Mouse (Mus musculus) CD4-positive naive resting alpha-beta T cell, adult 76 days (primary cell): ENCODE results near the gene Eppin. TPM values are rescaled to one million over a fixed set of nuclear protein-coding genes. Genes with fewer than 3 reads are reported as not detected.

Source experiments
- total RNA-seq: library from RNA; stranded (reverse); gene quantifications from one replicate; pipeline ENCODE4 v1.2.4, GENCODE M21; 2023

Eppin gene
- not detected for total RNA-seq

DNA sequence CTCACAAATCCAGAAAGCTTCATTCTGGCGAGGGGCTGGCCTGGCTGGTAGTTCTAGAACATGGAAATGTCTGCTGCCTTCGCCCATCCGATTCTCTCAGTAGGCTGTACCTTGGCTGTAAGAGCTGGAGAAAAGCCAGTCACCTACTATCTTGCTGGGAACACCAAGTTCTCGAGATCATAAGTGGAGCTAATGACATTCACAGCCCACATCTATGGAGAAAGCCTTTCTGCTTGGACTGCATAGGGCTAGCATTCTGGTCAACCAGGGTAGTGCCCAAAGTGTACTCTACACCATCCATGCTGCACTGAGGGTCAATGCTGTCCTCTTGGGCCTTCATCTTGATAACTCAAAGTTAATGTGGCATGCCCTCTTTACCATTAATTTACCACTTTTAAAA is at the start of gene Eppin:
Gene Eppin, minus strand, starts transcription at position 101 of the 400 bp plus-strand sequence.

DNA sequence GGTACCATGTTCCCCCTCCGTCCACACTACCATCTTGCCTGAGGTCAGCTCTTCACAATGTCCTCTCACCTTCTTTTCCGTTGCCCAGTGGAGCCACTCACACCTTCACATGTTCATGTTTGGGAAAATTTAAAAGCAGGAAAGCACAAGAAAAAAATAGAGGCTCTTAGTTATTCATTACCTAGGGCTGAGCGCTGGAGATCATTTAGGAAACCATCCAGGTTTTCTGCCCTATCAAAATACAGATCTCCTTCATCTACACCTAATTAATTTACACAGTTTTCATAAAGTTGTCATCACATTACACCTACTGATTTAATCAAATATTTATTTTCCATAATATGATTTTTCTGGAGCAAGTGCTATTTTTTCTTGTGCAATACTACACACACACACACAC is 45.3 kb upstream of the Eppin start, which contains the start of gene Wfdc16:
Gene Wfdc16, minus strand, starts transcription at position 101 of the 400 bp plus-strand sequence.

DNA sequence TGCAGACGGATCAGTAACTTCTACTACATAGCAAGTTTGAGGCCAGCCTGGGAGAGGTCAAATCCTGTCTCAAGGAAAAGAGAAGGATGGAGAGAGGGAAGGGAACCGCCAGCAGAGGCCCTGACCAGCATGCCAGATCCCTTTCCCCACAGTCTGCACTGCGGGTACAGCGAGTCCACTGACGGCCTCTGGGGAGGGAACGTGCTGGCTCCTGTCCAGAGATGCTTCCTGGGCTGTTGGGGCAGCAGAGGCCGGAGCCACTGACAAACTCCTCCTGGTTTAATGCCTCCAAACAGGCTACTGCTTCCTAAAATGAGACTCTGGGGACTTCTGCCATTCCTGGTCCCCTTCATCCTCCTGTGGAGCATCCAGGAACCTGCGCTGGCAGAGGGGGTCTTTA is 20.1 kb upstream of the Eppin start, which contains the start of the genes Wfdc6b and Wfdc8:
Gene Wfdc6b, plus strand, starts transcription at position 52 of the 400 bp plus-strand sequence.
Gene Wfdc8, minus strand, starts transcription at position 156 of the 400 bp plus-strand sequence.

DNA sequence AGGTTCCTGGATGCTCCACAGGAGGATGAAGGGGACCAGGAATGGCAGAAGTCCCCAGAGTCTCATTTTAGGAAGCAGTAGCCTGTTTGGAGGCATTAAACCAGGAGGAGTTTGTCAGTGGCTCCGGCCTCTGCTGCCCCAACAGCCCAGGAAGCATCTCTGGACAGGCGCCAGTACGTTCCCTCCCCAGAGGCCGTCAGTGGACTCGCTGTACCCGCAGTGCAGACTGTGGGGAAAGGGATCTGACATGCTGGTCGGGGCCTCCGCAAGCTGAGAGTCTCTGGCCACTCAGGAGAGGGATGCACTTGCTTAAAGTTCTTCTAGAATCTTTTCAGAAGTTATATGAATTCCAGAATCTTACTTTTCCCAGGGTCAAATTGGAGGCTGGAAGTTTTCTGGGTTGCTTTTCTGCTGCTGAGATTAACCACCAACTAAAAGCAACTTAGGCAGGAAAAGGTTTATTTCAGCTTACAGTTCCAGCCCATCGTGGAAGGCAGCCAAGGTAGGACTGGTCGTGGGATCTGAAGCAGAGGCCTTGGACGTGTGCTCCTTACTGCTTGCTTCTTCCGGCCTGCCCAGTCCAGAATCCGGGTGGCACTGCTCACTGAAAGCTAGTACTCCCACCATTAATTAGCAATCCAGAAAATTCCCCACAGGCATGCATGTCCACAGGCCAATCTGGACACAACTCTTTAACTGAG is 8.2 kb downstream of the Eppin start, which contains the start of gene Wfdc6a:
Gene Wfdc6a, minus strand, starts transcription at position 423 of the 701 bp plus-strand sequence.

DNA sequence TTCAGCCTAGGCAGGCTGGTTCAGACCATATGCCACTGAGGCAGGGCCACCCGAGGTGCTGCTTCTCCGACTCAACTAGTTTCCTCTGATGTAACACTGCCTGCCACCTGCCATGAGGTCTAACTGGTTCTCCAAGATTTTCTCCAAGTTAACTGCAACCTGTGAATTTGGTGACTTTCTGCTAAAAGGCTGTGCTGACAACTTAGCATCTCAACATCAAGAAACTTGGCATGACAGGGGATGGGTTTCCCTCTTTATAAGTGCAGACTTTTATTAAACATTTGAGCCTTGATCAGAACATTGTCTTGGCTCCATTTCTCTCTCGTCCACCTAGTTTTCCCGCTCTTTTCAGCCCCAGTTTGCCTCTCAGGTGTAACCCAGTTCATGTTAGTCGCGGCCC is 20.0 kb downstream of the Eppin start, which contains the start of gene Spint3:
Gene Spint3, minus strand, starts transcription at position 101 of the 400 bp plus-strand sequence.

DNA sequence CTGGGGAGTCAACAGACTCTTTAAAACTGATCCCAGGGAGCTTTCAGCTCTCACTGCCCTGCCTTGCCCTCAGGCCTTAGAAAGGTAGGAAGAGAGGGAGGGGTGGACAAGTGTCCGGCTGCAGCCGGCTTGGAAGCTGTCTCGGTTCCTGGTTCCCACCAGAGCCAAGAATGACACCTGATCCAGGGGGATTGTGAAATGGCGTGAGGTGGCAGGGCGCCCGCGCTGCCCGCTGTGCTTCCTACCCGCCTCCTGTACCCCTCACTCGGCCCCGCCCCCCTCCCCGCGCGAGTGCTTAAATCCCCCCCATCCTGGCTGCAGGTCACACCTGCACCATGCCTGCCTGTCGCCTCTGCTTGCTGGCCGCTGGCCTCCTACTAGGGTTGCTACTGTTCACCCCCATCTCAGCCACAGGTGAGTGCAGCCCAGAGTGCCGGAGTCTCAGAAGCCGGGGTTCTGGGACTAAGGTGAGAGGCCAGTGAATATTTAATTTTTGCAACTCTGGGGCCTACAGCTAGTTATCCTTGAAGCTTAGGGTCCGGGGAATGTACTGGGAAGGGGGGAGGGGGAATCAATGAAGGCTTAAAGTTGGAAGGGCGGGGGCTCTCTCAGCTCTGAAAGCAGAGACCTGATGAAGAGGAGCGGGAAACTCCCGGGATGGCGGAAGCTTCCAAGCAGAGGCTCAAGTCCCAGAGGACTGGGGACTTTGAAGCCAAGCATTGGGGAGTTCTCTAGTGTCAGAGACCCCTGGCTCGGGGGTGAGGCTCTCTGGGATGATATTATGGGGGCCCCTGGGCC is 30.8 kb downstream of the Eppin start, which contains the start of gene Wfdc2:
Gene Wfdc2, plus strand, starts transcription at position 23 of the 798 bp plus-strand sequence.

Other genes starting within 250 kb of the Eppin start
- 7.1 TPM for gene Slpi, start 204.5 kb downstream of the Eppin start, total RNA-seq
- not detected for gene Rbpjl, start 190.5 kb downstream of the Eppin start, total RNA-seq
- gene Matn4, start 188.4 kb downstream of the Eppin start, total RNA-seq = not detected
- 12.5 TPM for gene Sdc4, start 149.7 kb downstream of the Eppin start, total RNA-seq
- gene Sys1, start 136.6 kb downstream of the Eppin start, total RNA-seq = 55.4 TPM
- gene Gm20458, start 132.6 kb downstream of the Eppin start, total RNA-seq = 0.56 TPM
- not detected for gene Trp53tg5, start 119.9 kb downstream of the Eppin start, total RNA-seq
- gene Dbndd2, start 107.5 kb downstream of the Eppin start, total RNA-seq = 4.5 TPM
- 67.9 TPM for gene Pigt, start 96.1 kb downstream of the Eppin start, total RNA-seq
- gene Wfdc2, start 31.2 kb downstream of the Eppin start, total RNA-seq = not detected
- not detected for gene Spint3, start 20.1 kb downstream of the Eppin start, total RNA-seq
- not detected for gene Wfdc6a, start 8.1 kb downstream of the Eppin start, total RNA-seq
- not detected for gene Wfdc6b, start 19.9 kb upstream of the Eppin start, total RNA-seq
- gene Wfdc8, start 20.0 kb upstream of the Eppin start, total RNA-seq = not detected
- not detected for gene Wfdc16, start 45.2 kb upstream of the Eppin start, total RNA-seq
- gene Wfdc10, start 62.5 kb upstream of the Eppin start, total RNA-seq = not detected
- not detected for gene Wfdc9, start 63.0 kb upstream of the Eppin start, total RNA-seq
- gene Wfdc11, start 80.5 kb upstream of the Eppin start, total RNA-seq = not detected
- gene Wfdc13, start 91.5 kb upstream of the Eppin start, total RNA-seq = not detected
- gene Spint4, start 104.9 kb upstream of the Eppin start, total RNA-seq = not detected
- gene Spint5, start 121.7 kb upstream of the Eppin start, total RNA-seq = not detected
- not detected for gene Wfdc3, start 152.3 kb upstream of the Eppin start, total RNA-seq
- gene Dnttip1, start 152.4 kb upstream of the Eppin start, total RNA-seq = 49.4 TPM
- 2.8 TPM for gene Ube2c, start 176.3 kb upstream of the Eppin start, total RNA-seq
- 1.2 TPM for gene Tnnc2, start 186.4 kb upstream of the Eppin start, total RNA-seq
- 0.35 TPM for gene Snx21, start 192.2 kb upstream of the Eppin start, total RNA-seq
- gene Acot8, start 211.3 kb upstream of the Eppin start, total RNA-seq = 33.9 TPM
- gene Zswim3, start 211.5 kb upstream of the Eppin start, total RNA-seq = 2.2 TPM
- 10.8 TPM for gene Zswim1, start 229.1 kb upstream of the Eppin start, total RNA-seq
- gene Spata25, start 234.9 kb upstream of the Eppin start, total RNA-seq = not detected
- 103 TPM for gene Ctsa, start 239.3 kb upstream of the Eppin start, total RNA-seq
- 0.59 TPM for gene Neurl2, start 239.9 kb upstream of the Eppin start, total RNA-seq